Mouse (Mus musculus): ENCODE results near the gene 4930442H23Rik. TPM values are rescaled to one million over a fixed set of nuclear protein-coding genes. Genes with fewer than 3 reads are reported as not detected.

Gene 4930442H23Rik
- polyA plus RNA-seq, 1 experiment from 2014 or later: not detected

- Histone ChIP-seq H3K27ac (ENCODE audit: low read length) (peak overlapping the region; percentile 18; the same call in 1 of the 2 replicates), H3K36me3 (ENCODE audit: control insufficient read depth, insufficient read depth, low read length) (peaks cover 43% of the 10 kb centered on the region), H3K9ac (ENCODE audit: low read depth, low read length) (peak overlapping the region; percentile 21; the same call in 1 of the 2 replicates), H3K4me2 (ENCODE audit: low read depth, low read length) (no peak overlapping the region), H3K4me3 (ENCODE audit: low read length) (no peak overlapping the region), H3K27me3 (replicated peaks; ENCODE audit: control insufficient read depth, insufficient read depth, low read length) (no peaks in the 10 kb centered on the region), H3K4me1 (ENCODE audit: control insufficient read depth, insufficient read depth, low read length) (peaks cover 12% of the 10 kb centered on the region; the same call in 1 of the 2 replicates), H3K9me3 (ENCODE audit: control insufficient read depth, low read length) (no peaks in the 10 kb centered on the region)
- no peak for ATAC-seq
- WGBS: 81% methylated on average over 6 of the region's 6 CpGs
Observed at GRCm38 (mm10) chr10:81154736-81155135, 28.9 kb downstream of the 4930442H23Rik start.

- no peak overlapping the region for H3K4me2 ChIP-seq (ENCODE audit: low read depth, low read length)
- peak overlapping the region; percentile 21; the same call in 1 of the 2 replicates for H3K9ac ChIP-seq (ENCODE audit: low read depth, low read length)
- H3K4me3 ChIP-seq (ENCODE audit: low read length): no peak overlapping the region
- H3K27me3 ChIP-seq (replicated peaks; ENCODE audit: control insufficient read depth, insufficient read depth, low read length): no peaks in the 10 kb centered on the region
- 87% methylated on average over 12 of the region's 12 CpGs for WGBS
- 0 out of 2 replicates have a peak, but pooled peaks cover 10% of the 10 kb centered on the region for H3K4me1 ChIP-seq (ENCODE audit: control insufficient read depth, insufficient read depth, low read length)
- ATAC-seq: no peak
- H3K9me3 ChIP-seq (ENCODE audit: control insufficient read depth, low read length): no peaks in the 10 kb centered on the region
- peak overlapping the region; percentile 18; the same call in 1 of the 2 replicates for H3K27ac ChIP-seq (ENCODE audit: low read length)
- peaks cover 43% of the 10 kb centered on the region for H3K36me3 ChIP-seq (ENCODE audit: control insufficient read depth, insufficient read depth, low read length)
Observed at GRCm38 (mm10) chr10:81154313-81154712, 29.3 kb downstream of the 4930442H23Rik start.

- Histone ChIP-seq H3K36me3 (ENCODE audit: control insufficient read depth, insufficient read depth, low read length) (peaks cover 49% of the 10 kb centered on the region), H3K4me3 (ENCODE audit: low read length) (no peak overlapping the region), H3K4me1 (ENCODE audit: control insufficient read depth, insufficient read depth, low read length) (0 out of 2 replicates have a peak, but pooled peaks cover 3% of the 10 kb centered on the region), H3K27ac (ENCODE audit: low read length) (peak overlapping the region; percentile 52), H3K4me2 (ENCODE audit: low read depth, low read length) (no peak overlapping the region), H3K27me3 (replicated peaks; ENCODE audit: control insufficient read depth, insufficient read depth, low read length) (no peaks in the 10 kb centered on the region), H3K9me3 (ENCODE audit: control insufficient read depth, low read length) (no peaks in the 10 kb centered on the region), H3K9ac (ENCODE audit: low read depth, low read length) (peak overlapping the region; percentile 3; the same call in 1 of the 2 replicates)
- WGBS: 67% methylated on average over 12 of the region's 12 CpGs
- ATAC-seq: peak; percentile 15; the same call in 1 of the 2 replicates
Observed at GRCm38 (mm10) chr10:81152609-81153008, 31.0 kb downstream of the 4930442H23Rik start.

- WGBS: 74% methylated on average over 6 of the region's 6 CpGs
- no peak overlapping the region for H3K4me2 ChIP-seq (ENCODE audit: low read depth, low read length)
- peaks cover 9% of the 10 kb centered on the region; the same call in 1 of the 2 replicates for H3K4me1 ChIP-seq (ENCODE audit: control insufficient read depth, insufficient read depth, low read length)
- H3K27me3 ChIP-seq (replicated peaks; ENCODE audit: control insufficient read depth, insufficient read depth, low read length): no peaks in the 10 kb centered on the region
- no peak overlapping the region for H3K27ac ChIP-seq (ENCODE audit: low read length)
- H3K9ac ChIP-seq (ENCODE audit: low read depth, low read length): no peak overlapping the region
- H3K36me3 ChIP-seq (ENCODE audit: control insufficient read depth, insufficient read depth, low read length): peaks cover 53% of the 10 kb centered on the region
- no peak for ATAC-seq
- no peak overlapping the region for H3K4me3 ChIP-seq (ENCODE audit: low read length)
- no peaks in the 10 kb centered on the region for H3K9me3 ChIP-seq (ENCODE audit: control insufficient read depth, low read length)
Observed at GRCm38 (mm10) chr10:81151261-81151660, 32.4 kb downstream of the 4930442H23Rik start.

GRCm38 (mm10) chr10:81146296-81146695, 37.4 kb downstream of the 4930442H23Rik start:
- H3K27ac ChIP-seq (ENCODE audit: low read length): peak overlapping the region; percentile 85
- 57% methylated on average over 4 of the region's 4 CpGs for WGBS
- peak overlapping the region; percentile 48 for H3K4me2 ChIP-seq (ENCODE audit: low read depth, low read length)
- no peaks in the 10 kb centered on the region for H3K27me3 ChIP-seq (replicated peaks; ENCODE audit: control insufficient read depth, insufficient read depth, low read length)
- H3K9me3 ChIP-seq (ENCODE audit: control insufficient read depth, low read length): no peaks in the 10 kb centered on the region
- H3K9ac ChIP-seq (ENCODE audit: low read depth, low read length): peak overlapping the region; percentile 61
- peak; percentile 11 for ATAC-seq
- peaks cover 33% of the 10 kb centered on the region for H3K4me1 ChIP-seq (ENCODE audit: control insufficient read depth, insufficient read depth, low read length)
- peak overlapping the region; percentile 28 for H3K4me3 ChIP-seq (ENCODE audit: low read length)
- H3K36me3 ChIP-seq (ENCODE audit: control insufficient read depth, insufficient read depth, low read length): peaks cover 55% of the 10 kb centered on the region

- Histone ChIP-seq H3K27me3 (replicated peaks; ENCODE audit: control insufficient read depth, insufficient read depth, low read length) (no peaks in the 10 kb centered on the region), H3K9me3 (ENCODE audit: control insufficient read depth, low read length) (no peaks in the 10 kb centered on the region), H3K4me2 (ENCODE audit: low read depth, low read length) (peak overlapping the region; percentile 48), H3K9ac (ENCODE audit: low read depth, low read length) (peak overlapping the region; percentile 61), H3K4me3 (ENCODE audit: low read length) (peak overlapping the region; percentile 28), H3K4me1 (ENCODE audit: control insufficient read depth, insufficient read depth, low read length) (peaks cover 38% of the 10 kb centered on the region), H3K36me3 (ENCODE audit: control insufficient read depth, insufficient read depth, low read length) (peaks cover 55% of the 10 kb centered on the region), H3K27ac (ENCODE audit: low read length) (peak overlapping the region; percentile 85)
- ATAC-seq: peak; percentile 64
- 57% methylated on average over 7 of the region's 7 CpGs for WGBS
Observed at GRCm38 (mm10) chr10:81145778-81146177, 37.9 kb downstream of the 4930442H23Rik start.

- 83% methylated on average over 6 of the region's 6 CpGs for WGBS
- Histone ChIP-seq H3K9ac (ENCODE audit: low read depth, low read length) (peak overlapping the region; percentile 43), H3K4me3 (ENCODE audit: low read length) (peak overlapping the region; percentile 28; the same call in 1 of the 2 replicates), H3K36me3 (ENCODE audit: control insufficient read depth, insufficient read depth, low read length) (peaks cover 54% of the 10 kb centered on the region), H3K9me3 (ENCODE audit: control insufficient read depth, low read length) (no peaks in the 10 kb centered on the region), H3K27me3 (replicated peaks; ENCODE audit: control insufficient read depth, insufficient read depth, low read length) (no peaks in the 10 kb centered on the region), H3K4me2 (ENCODE audit: low read depth, low read length) (peak overlapping the region; percentile 48), H3K4me1 (ENCODE audit: control insufficient read depth, insufficient read depth, low read length) (peaks cover 42% of the 10 kb centered on the region), H3K27ac (ENCODE audit: low read length) (peak overlapping the region; percentile 85)
- ATAC-seq: no peak
Observed at GRCm38 (mm10) chr10:81145307-81145706, 38.3 kb downstream of the 4930442H23Rik start.

GRCm38 (mm10) chr10:81144667-81145066, 39.0 kb downstream of the 4930442H23Rik start:
- H3K27ac ChIP-seq (ENCODE audit: low read length): peak overlapping the region; percentile 2; the same call in 1 of the 2 replicates
- H3K27me3 ChIP-seq (replicated peaks; ENCODE audit: control insufficient read depth, insufficient read depth, low read length): no peaks in the 10 kb centered on the region
- peaks cover 48% of the 10 kb centered on the region for H3K4me1 ChIP-seq (ENCODE audit: control insufficient read depth, insufficient read depth, low read length)
- no peak overlapping the region for H3K4me3 ChIP-seq (ENCODE audit: low read length)
- ATAC-seq: no peak
- peaks cover 49% of the 10 kb centered on the region for H3K36me3 ChIP-seq (ENCODE audit: control insufficient read depth, insufficient read depth, low read length)
- 0 out of 2 replicates have a peak overlapping the region, but pooled peaks have one; percentile 43 for H3K9ac ChIP-seq (ENCODE audit: low read depth, low read length)
- H3K4me2 ChIP-seq (ENCODE audit: low read depth, low read length): peak overlapping the region; percentile 48; the same call in 1 of the 2 replicates
- 91% methylated on average over 27 of the region's 27 CpGs for WGBS
- H3K9me3 ChIP-seq (ENCODE audit: control insufficient read depth, low read length): no peaks in the 10 kb centered on the region

- no peak overlapping the region for H3K27ac ChIP-seq (ENCODE audit: low read length)
- no peak for ATAC-seq
- WGBS: 95% methylated on average over 52 of the region's 52 CpGs
Observed at GRCm38 (mm10) chr10:81143845-81144437, 39.7 kb downstream of the 4930442H23Rik start.

More at GRCm38 (mm10) chr10:81143845-81144437, 39.7 kb downstream of the 4930442H23Rik start:
- H3K36me3 ChIP-seq (ENCODE audit: control insufficient read depth, insufficient read depth, low read length): peaks cover 49% of the 10 kb centered on the region
- H3K4me1 ChIP-seq (ENCODE audit: control insufficient read depth, insufficient read depth, low read length): peaks cover 55% of the 10 kb centered on the region
- H3K9me3 ChIP-seq (ENCODE audit: control insufficient read depth, low read length): no peaks in the 10 kb centered on the region
- no peak overlapping the region for H3K4me3 ChIP-seq (ENCODE audit: low read length)
- H3K9ac ChIP-seq (ENCODE audit: low read depth, low read length): no peak overlapping the region
- no peak overlapping the region for H3K4me2 ChIP-seq (ENCODE audit: low read depth, low read length)
- H3K27me3 ChIP-seq (replicated peaks; ENCODE audit: control insufficient read depth, insufficient read depth, low read length): no peaks in the 10 kb centered on the region

Measured in intestine, embryonic 16.5 days (tissue).